Mouse (Mus musculus): ENCODE measurements around the gene Mc3r.

DNA sequence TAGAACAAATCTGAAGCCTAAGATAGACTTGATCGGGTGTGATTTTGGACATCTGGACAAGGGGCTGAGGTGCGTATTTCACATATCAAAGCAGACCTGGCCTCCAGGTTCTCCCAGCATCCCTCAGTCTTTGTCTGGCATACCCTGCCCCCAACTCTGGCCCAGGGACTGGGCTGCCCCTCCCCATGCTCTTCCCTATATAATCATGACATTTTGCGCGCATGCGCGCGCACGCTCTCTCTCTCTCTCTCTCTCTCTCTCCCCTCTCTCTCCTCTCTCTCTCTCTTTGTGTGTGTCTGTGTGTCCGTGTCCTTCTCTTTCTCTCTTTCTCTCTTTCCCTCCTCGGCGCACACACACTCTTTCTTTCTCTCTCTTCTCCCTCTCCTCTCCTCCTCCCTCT, 21.6 kb downstream of the Mc3r start:
- TF ChIP-seq CTCF (IDR thresholded peaks at IDR 0.05; ENCODE audit: low read depth) (no peak), EP300 (IDR thresholded peaks at IDR 0.05; ENCODE audit: low read depth) (no peak)
